Mouse (Mus musculus) spleen, adult 2 months (tissue): ENCODE measurements at regions not wholly inside any gene's neighbourhood (a gene's known extent, or its start where the extent isn't known, plus 50 kb on each side); places are given as distances from the start of the nearest gene placed in this dataset.

Experiments used
- CTCF ChIP-seq: fragments of 200-500 bp; IDR thresholded peaks from 2 replicates; pipeline ENCODE4 v1.5.1; 2011; ENCODE audit warnings: mild to moderate bottlenecking, inconsistent platforms; ENCODE audit not compliant: insufficient read depth, insufficient read length, insufficient replicate concordance; ENCODE audit errors: extremely low read depth
- POLR2A ChIP-seq: fragments of 200-500 bp; IDR thresholded peaks from 2 replicates; pipeline ENCODE4 v1.6.1; 2011; ENCODE audit warnings: low read depth, low read length, inconsistent platforms

DNA sequence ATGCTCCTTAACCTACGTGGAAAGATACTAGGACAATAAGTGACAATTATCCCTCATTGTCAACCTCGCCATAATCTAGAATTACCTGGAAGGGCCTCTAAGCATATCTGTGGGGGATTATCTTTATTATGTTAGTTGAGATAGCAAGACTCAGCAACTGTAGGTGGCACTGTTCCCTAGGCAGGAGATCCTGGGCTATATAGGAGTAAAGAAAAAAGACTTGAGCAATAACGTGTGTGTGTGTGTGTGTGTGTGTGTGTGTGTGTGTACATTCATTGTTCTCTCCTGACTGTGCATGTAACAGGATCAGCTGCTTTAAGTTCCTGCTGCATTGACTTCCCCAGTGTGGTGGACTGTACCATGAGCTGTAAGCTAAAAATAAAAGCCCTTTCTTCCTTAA lies 66.3 kb upstream of the Rnf138rt1 start:
- TF ChIP-seq POLR2A, result no peak
- TF ChIP-seq CTCF, result no peak
